18 mouse cellular contexts compared by ENCODE assay signal in genomic region chr11:54733546-54733945, GRCm38 (mm10). TPM values are rescaled to one million over a fixed set of nuclear protein-coding genes. Genes with fewer than 3 reads are reported as not detected.
DNase-seq lines count a peak whose midpoint lies in the region; ATAC-seq and TF ChIP-seq lines count a peak whose summit lies in the region.
"Had no signal": no experiment of that assay in that cellular context is flagged by ENCODE, and none has a peak within 500 bp of the region (broad histone marks: within the 10 kb centered on the region; RNA-seq: fewer than 3 reads in every experiment).

No protein-coding gene starts in this region.

- H3K36me3 ChIP-seq in hindbrain, embryonic 12.5 days = peaks cover 17% of the 10 kb centered on the region
- H3K36me3 ChIP-seq in hindbrain, embryonic 14.5 days (replicated peaks; ENCODE audit: control insufficient read depth, insufficient read depth) = peaks cover 25% of the 10 kb centered on the region
- no peaks in the 10 kb centered on the region for H3K36me3 ChIP-seq in testis, adult 2 months (ENCODE audit: control insufficient read depth, insufficient read depth, low read length)
- peaks cover 47% of the 10 kb centered on the region for H3K36me3 ChIP-seq in forebrain, embryonic 14.5 days (ENCODE audit: control insufficient read depth, insufficient read depth, low read length)
- H3K36me3 ChIP-seq: intestine, embryonic 15.5 days had no signal

- H3K4me2 ChIP-seq in hindbrain, embryonic 12.5 days (replicated peaks) = no peak overlapping the region
- H3K4me2 ChIP-seq in hindbrain, embryonic 14.5 days (replicated peaks) = no peak overlapping the region
- no peak overlapping the region for H3K4me2 ChIP-seq in forebrain, embryonic 14.5 days (ENCODE audit: low read length)
- H3K4me2 ChIP-seq: forebrain, embryonic 13.5 days; intestine, embryonic 15.5 days; liver, embryonic 12.5 days; neural tube, embryonic 13.5 days had no signal

- no peak overlapping the region for H3K9ac ChIP-seq in hindbrain, embryonic 12.5 days
- H3K9ac ChIP-seq in hindbrain, embryonic 14.5 days = no peak overlapping the region
- no peak overlapping the region for H3K9ac ChIP-seq in forebrain, embryonic 14.5 days (ENCODE audit: low read length)
- H3K9ac ChIP-seq: forebrain, embryonic 13.5 days; intestine, embryonic 15.5 days; liver, embryonic 12.5 days; neural tube, embryonic 13.5 days had no signal

- no peak for TF ChIP-seq POLR2A in testis, adult 2 months (IDR thresholded peaks at IDR 0.05; ENCODE audit: control insufficient read depth, low read depth, low read length)

- no peaks in the 10 kb centered on the region for H3K27me3 ChIP-seq in hindbrain, embryonic 12.5 days
- H3K27me3 ChIP-seq in hindbrain, embryonic 14.5 days (ENCODE audit: control insufficient read depth, insufficient read depth, low read length) = no peaks in the 10 kb centered on the region
- H3K27me3 ChIP-seq in testis, adult 2 months (ENCODE audit: control insufficient read depth, insufficient read depth, low read length) = no peaks in the 10 kb centered on the region
- no peaks in the 10 kb centered on the region for H3K27me3 ChIP-seq in forebrain, embryonic 14.5 days (replicated peaks; ENCODE audit: control insufficient read depth, insufficient read depth, low read length)
- H3K27me3 ChIP-seq: forebrain, embryonic 13.5 days; intestine, embryonic 15.5 days; liver, embryonic 12.5 days; neural tube, embryonic 13.5 days had no signal

- TF ChIP-seq CTCF in testis, adult 2 months (IDR thresholded peaks at IDR 0.05; ENCODE audit: control insufficient read depth, insufficient read depth, insufficient replicate concordance, low read depth, low read length) = 0 out of 2 replicates have a peak, but pooled peaks have one; percentile 4

- no peaks in the 10 kb centered on the region for H3K9me3 ChIP-seq in hindbrain, embryonic 12.5 days (replicated peaks)
- H3K9me3 ChIP-seq in hindbrain, embryonic 14.5 days (ENCODE audit: control insufficient read depth, low read length) = no peaks in the 10 kb centered on the region
- H3K9me3 ChIP-seq in forebrain, embryonic 14.5 days (replicated peaks; ENCODE audit: control insufficient read depth, low read length) = no peaks in the 10 kb centered on the region
- H3K9me3 ChIP-seq: forebrain, embryonic 13.5 days; G1E; intestine, embryonic 15.5 days; liver, embryonic 12.5 days; neural tube, embryonic 13.5 days had no signal

- no peak for ATAC-seq in hindbrain, embryonic 12.5 days (ENCODE audit: low FRiP score)
- no peak for ATAC-seq in hindbrain, embryonic 14.5 days (ENCODE audit: low FRiP score)
- ATAC-seq in megakaryocyte progenitor cell, adult 5-6 weeks (replicated peaks; ENCODE audit: poor library complexity) = 0 out of 2 replicates have a peak, but pooled peaks have one; percentile 9
- no peak for ATAC-seq in forebrain, embryonic 14.5 days
- ATAC-seq: forebrain, embryonic 13.5 days; intestine, embryonic 15.5 days; liver, embryonic 12.5 days; midbrain, embryonic 16.5 days had no signal

- no peak overlapping the region for H3K4me3 ChIP-seq in hindbrain, embryonic 12.5 days
- H3K4me3 ChIP-seq in hindbrain, embryonic 14.5 days (replicated peaks; ENCODE audit: low read length) = no peak overlapping the region
- no peak overlapping the region for H3K4me3 ChIP-seq in testis, adult 2 months (ENCODE audit: control insufficient read depth, low read depth, low read length)
- H3K4me3 ChIP-seq in forebrain, embryonic 14.5 days (ENCODE audit: low read depth, low read length) = no peak overlapping the region
- H3K4me3 ChIP-seq: forebrain, embryonic 13.5 days; intestine, embryonic 15.5 days; liver, embryonic 12.5 days; neural tube, embryonic 13.5 days had no signal

- no peak for DNase-seq in hindbrain, embryonic 14.5 days (ENCODE audit: low spot score)
- DNase-seq in testis, postnatal 14 days (ENCODE audit: low spot score) = no peak
- no peak for DNase-seq in layer of hippocampus, adult 9-10 months (ENCODE audit: low spot score)
- no peak for DNase-seq in forebrain, embryonic 14.5 days (ENCODE audit: low spot score)
- DNase-seq in frontal cortex, adult 2 months (ENCODE audit: extremely low spot score in 1 of 2, low spot score in 1 of 2) = no peak
- DNase-seq: cerebellum, adult 11 months; heart, postnatal 10 days; lung, postnatal 36 days; right cerebral cortex, postnatal 14 days had no signal

- peak overlapping the region; percentile 19; the same call in 1 of the 2 replicates for H3K27ac ChIP-seq in hindbrain, embryonic 12.5 days
- no peak overlapping the region for H3K27ac ChIP-seq in hindbrain, embryonic 14.5 days
- H3K27ac ChIP-seq in testis, adult 2 months (ENCODE audit: control insufficient read depth, insufficient read depth, low read depth, low read length) = no peak overlapping the region
- H3K27ac ChIP-seq in forebrain, embryonic 14.5 days (ENCODE audit: low read depth, low read length) = no peak overlapping the region
- H3K27ac ChIP-seq: intestine, embryonic 15.5 days; liver, embryonic 12.5 days; neural tube, embryonic 13.5 days had no signal

- WGBS in hindbrain, embryonic 12.5 days = 70% methylated on average over 7 of the region's 7 CpGs
- WGBS in hindbrain, embryonic 14.5 days = 57% methylated on average over 7 of the region's 7 CpGs
- 80% methylated on average over 7 of the region's 7 CpGs for WGBS in forebrain, embryonic 14.5 days

- no peaks in the 10 kb centered on the region for H3K4me1 ChIP-seq in hindbrain, embryonic 12.5 days
- H3K4me1 ChIP-seq in hindbrain, embryonic 14.5 days (replicated peaks; ENCODE audit: control insufficient read depth, insufficient read depth, low read length) = no peaks in the 10 kb centered on the region
- H3K4me1 ChIP-seq in testis, adult 2 months (ENCODE audit: control insufficient read depth, insufficient read depth, low read length) = no peaks in the 10 kb centered on the region
- no peaks in the 10 kb centered on the region for H3K4me1 ChIP-seq in forebrain, embryonic 14.5 days (ENCODE audit: control insufficient read depth, insufficient read depth, low read length)
- H3K4me1 ChIP-seq: intestine, embryonic 15.5 days had no signal

RNA-seq across cellular contexts. Expression of gene Cdc42se2, which starts 53.9 kb away (rescaled TPM):
- 198 and 205 TPM in 2 replicates for polyA plus RNA-seq in hindbrain, embryonic 12.5 days (2016; fragmentation: Nextera tagmentation; extraction: Ambion mirVana)
- 147 and 171 TPM in 2 replicates for polyA plus RNA-seq in hindbrain, embryonic 14.5 days (2014; fragmentation: Nextera tagmentation; extraction: Ambion mirVana)
- polyA plus RNA-seq in testis, adult 2 months (2012; rRNA removed) = 19.3 and 27.6 TPM in 2 replicates
- total RNA-seq in megakaryocyte progenitor cell, adult 5-6 weeks (2015) = 39.1 and 41.1 TPM in 2 replicates
- total RNA-seq in megakaryocyte progenitor cell, adult 5-6 weeks (2017) = 51.9 and 52.0 TPM in 2 replicates
- polyA plus RNA-seq in forebrain, embryonic 14.5 days (2014; fragmentation: Nextera tagmentation; extraction: Ambion mirVana) = 221 and 226 TPM in 2 replicates
- polyA plus RNA-seq in frontal cortex, adult 2 months (2012; rRNA removed) = 160 and 168 TPM in 2 replicates
